Mouse (Mus musculus): ENCODE measurements around the gene Rnasel. TPM values are rescaled to one million over a fixed set of nuclear protein-coding genes. Genes with fewer than 3 reads are reported as not detected.
A peak's percentile ranks its signal among the peaks of the same experiment; 100 is the strongest.

Gene Rnasel
- polyA plus RNA-seq, 2 experiments = 15.6 to 17.8 TPM

DNA sequence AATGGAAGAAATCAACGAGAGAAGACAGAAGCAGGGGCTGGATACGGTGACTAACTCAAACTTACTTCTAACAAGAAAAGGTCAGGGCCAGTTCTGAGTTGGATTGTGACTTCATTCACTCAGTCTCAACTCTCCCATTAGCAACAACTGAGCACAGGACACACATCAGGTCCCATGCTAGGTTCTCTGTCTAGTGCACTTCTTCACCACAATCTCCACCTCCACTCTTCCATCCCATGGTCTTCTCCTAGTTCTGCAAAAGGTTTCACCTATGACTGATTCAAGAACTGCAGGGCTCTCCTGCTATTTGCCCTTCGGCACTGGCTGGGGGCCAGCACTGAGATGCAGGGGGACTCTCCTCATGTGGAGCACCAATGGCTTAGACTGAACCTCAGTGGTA is 45.0 kb downstream of the Rnasel start:
- Histone ChIP-seq H3K27me3 (ENCODE audit: control insufficient read depth, insufficient read depth, low read length) (no peaks in the 10 kb centered on the region), H3K27ac (no peak overlapping the region), H3K4me1 (replicated peaks; ENCODE audit: control insufficient read depth in 2 of 2, insufficient read depth in 2 of 2, low read length in 1 of 2) (no peaks in the 10 kb centered on the region), H3K4me3 (ENCODE audit: insufficient read depth in 1 of 2, low read depth in 2 of 2, low read length in 2 of 2) (no peak overlapping the region), H3K9me3 (ENCODE audit: control insufficient read depth, low read length) (no peaks in the 10 kb centered on the region), H3K36me3 (replicated peaks; ENCODE audit: control insufficient read depth, insufficient read depth, low read depth) (no peaks in the 10 kb centered on the region), H3K4me2 (ENCODE audit: low read depth) (no peak overlapping the region), H3K9ac (replicated peaks) (no peak overlapping the region)
- DNase-seq (ENCODE audit: low read depth in 3 of 3, low spot score in 3 of 3) (no peak), ATAC-seq (ENCODE audit: insufficient read depth) (no peak)
- 54% methylated on average over 3 of the region's 3 CpGs for WGBS (ENCODE audit: insufficient replicate concordance)
- TF ChIP-seq CTCF (IDR thresholded peaks at IDR 0.05; ENCODE audit: low read depth) = no peak
- TF ChIP-seq EP300 (IDR thresholded peaks at IDR 0.05; ENCODE audit: low read depth) = no peak

DNA sequence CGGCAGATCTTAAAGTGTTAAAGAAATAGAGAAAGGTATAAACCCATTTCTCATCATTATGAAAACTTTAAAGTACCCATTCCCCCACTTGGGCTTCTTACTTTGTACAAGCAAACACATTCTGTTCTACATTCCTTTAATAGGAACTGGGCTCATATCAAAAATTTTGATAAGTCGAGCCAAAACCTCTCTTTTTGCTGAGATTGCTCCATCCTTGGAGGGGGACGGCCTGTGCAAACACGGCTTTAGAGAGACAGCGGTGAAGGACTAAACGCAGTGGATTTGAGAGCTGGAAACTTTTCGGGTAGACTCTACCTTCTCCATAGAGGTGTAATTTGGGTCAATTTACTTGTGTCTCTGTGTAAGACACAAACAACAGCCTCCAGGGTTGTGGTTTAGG is 53.5 kb downstream of the Rnasel start:
- Histone ChIP-seq H3K9me3 (ENCODE audit: control insufficient read depth, low read length) (no peaks in the 10 kb centered on the region), H3K9ac (replicated peaks) (no peak overlapping the region)
- 58% methylated on average over 7 of the region's 7 CpGs for WGBS (ENCODE audit: insufficient replicate concordance)

DNA sequence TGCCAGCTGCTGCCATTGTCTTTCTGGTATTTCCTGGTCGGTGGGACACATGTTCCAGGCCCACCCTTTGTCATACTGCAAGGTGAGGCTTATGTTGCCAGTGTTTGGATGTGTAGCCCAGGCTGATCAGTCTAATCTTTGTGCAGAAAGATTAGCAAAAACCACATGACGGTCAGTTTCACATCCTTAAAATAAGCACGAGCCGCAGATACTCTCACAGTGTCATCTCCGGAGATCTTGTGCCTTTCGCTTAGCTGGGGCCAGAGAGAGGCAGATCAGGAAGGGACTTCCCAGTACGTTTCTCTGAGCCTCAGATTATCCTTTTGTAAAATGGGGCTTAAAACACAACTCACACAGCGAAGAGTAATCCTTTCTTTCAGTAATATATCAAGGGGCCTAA is 54.3 kb downstream of the Rnasel start:
- Histone ChIP-seq H3K9ac (replicated peaks) (no peak overlapping the region), H3K27ac (no peak overlapping the region), H3K27me3 (ENCODE audit: control insufficient read depth, insufficient read depth, low read length) (no peaks in the 10 kb centered on the region), H3K4me2 (ENCODE audit: low read depth) (no peak overlapping the region), H3K36me3 (replicated peaks; ENCODE audit: control insufficient read depth, insufficient read depth, low read depth) (no peaks in the 10 kb centered on the region), H3K4me3 (ENCODE audit: insufficient read depth in 1 of 2, low read depth in 2 of 2, low read length in 2 of 2) (no peak overlapping the region), H3K4me1 (replicated peaks; ENCODE audit: control insufficient read depth in 2 of 2, insufficient read depth in 2 of 2, low read length in 1 of 2) (no peaks in the 10 kb centered on the region), H3K9me3 (ENCODE audit: control insufficient read depth, low read length) (no peaks in the 10 kb centered on the region)
- DNase-seq (ENCODE audit: low read depth in 3 of 3, low spot score in 3 of 3) (no peak), ATAC-seq (ENCODE audit: insufficient read depth) (no peak)
- TF ChIP-seq EP300 (IDR thresholded peaks at IDR 0.05; ENCODE audit: low read depth) (no peak), CTCF (IDR thresholded peaks at IDR 0.05; ENCODE audit: low read depth) (no peak)
- WGBS (ENCODE audit: insufficient replicate concordance) = 45% methylated on average over 8 of the region's 8 CpGs

More for the DNA sequence above, 53.5 kb downstream of the Rnasel start:
- H3K27me3 ChIP-seq (ENCODE audit: control insufficient read depth, insufficient read depth, low read length) = no peaks in the 10 kb centered on the region
- DNase-seq (ENCODE audit: low read depth in 3 of 3, low spot score in 3 of 3) (no peak), ATAC-seq (ENCODE audit: insufficient read depth) (no peak)
- no peak overlapping the region for H3K4me3 ChIP-seq (ENCODE audit: insufficient read depth in 1 of 2, low read depth in 2 of 2, low read length in 2 of 2)
- H3K4me1 ChIP-seq (replicated peaks; ENCODE audit: control insufficient read depth in 2 of 2, insufficient read depth in 2 of 2, low read length in 1 of 2) = no peaks in the 10 kb centered on the region
- H3K36me3 ChIP-seq (replicated peaks; ENCODE audit: control insufficient read depth, insufficient read depth, low read depth) = no peaks in the 10 kb centered on the region
- H3K27ac ChIP-seq = no peak overlapping the region
- TF ChIP-seq CTCF (IDR thresholded peaks at IDR 0.05; ENCODE audit: low read depth) = no peak
- no peak for TF ChIP-seq EP300 (IDR thresholded peaks at IDR 0.05; ENCODE audit: low read depth)
- H3K4me2 ChIP-seq (ENCODE audit: low read depth) = no peak overlapping the region

- ATAC-seq (ENCODE audit: insufficient read depth) (no peak), DNase-seq (ENCODE audit: low read depth in 3 of 3, low spot score in 3 of 3) (peak in 2 of 3 experiments; percentile 13)
- peak overlapping the region; percentile 40; the same call in 1 of the 2 replicates for H3K4me2 ChIP-seq (ENCODE audit: low read depth)
- no peaks in the 10 kb centered on the region for H3K4me1 ChIP-seq (replicated peaks; ENCODE audit: control insufficient read depth in 2 of 2, insufficient read depth in 2 of 2, low read length in 1 of 2)
- H3K27me3 ChIP-seq (ENCODE audit: control insufficient read depth, insufficient read depth, low read length) = no peaks in the 10 kb centered on the region
- 25% methylated on average over 13 of the region's 13 CpGs for WGBS (ENCODE audit: insufficient replicate concordance)
- no peak overlapping the region for H3K4me3 ChIP-seq (ENCODE audit: insufficient read depth in 1 of 2, low read depth in 2 of 2, low read length in 2 of 2)
- TF ChIP-seq CTCF (IDR thresholded peaks at IDR 0.05; ENCODE audit: low read depth) = peak; percentile 65
- no peak for TF ChIP-seq EP300 (IDR thresholded peaks at IDR 0.05; ENCODE audit: low read depth)
- H3K36me3 ChIP-seq (replicated peaks; ENCODE audit: control insufficient read depth, insufficient read depth, low read depth) = no peaks in the 10 kb centered on the region
- no peak overlapping the region for H3K9ac ChIP-seq (replicated peaks)
- H3K9me3 ChIP-seq (ENCODE audit: control insufficient read depth, low read length) = no peaks in the 10 kb centered on the region
- H3K27ac ChIP-seq = no peak overlapping the region
These were observed 58.3 kb downstream of the Rnasel start for GRCm38 (mm10) chr1:153807390-153807993.

Other genes starting within 250 kb of the Rnasel start
- 2.2 and 3.1 TPM in 2 replicates for gene Npl, start 199.4 kb upstream of the Rnasel start, polyA plus RNA-seq (2012; rRNA removed)
- 7.3 and 8.4 TPM in 2 replicates for gene Npl, start 199.4 kb upstream of the Rnasel start, polyA plus RNA-seq (2014; fragmentation: Nextera tagmentation; extraction: Ambion mirVana)
- 0.01 and 0.02 TPM in 2 replicates for gene Rgs8, start 96.4 kb upstream of the Rnasel start, polyA plus RNA-seq (2012; rRNA removed)
- not detected in 2 replicates for gene Rgs8, start 96.4 kb upstream of the Rnasel start, polyA plus RNA-seq (2014; fragmentation: Nextera tagmentation; extraction: Ambion mirVana)
- gene Rgs16, start 9.1 kb upstream of the Rnasel start, polyA plus RNA-seq (2012; rRNA removed) = 0.08 and 0.16 TPM in 2 replicates
- gene Rgs16, start 9.1 kb upstream of the Rnasel start, polyA plus RNA-seq (2014; fragmentation: Nextera tagmentation; extraction: Ambion mirVana) = 0.19 TPM in 1 of 2 replicates, not detected in the other
- 0.02 and 0.03 TPM in 2 replicates for gene Rgsl1, start 94.7 kb downstream of the Rnasel start, polyA plus RNA-seq (2012; rRNA removed)
- not detected in 2 replicates for gene Rgsl1, start 94.7 kb downstream of the Rnasel start, polyA plus RNA-seq (2014; fragmentation: Nextera tagmentation; extraction: Ambion mirVana)
- not detected in 2 replicates for gene Teddm1b, start 124.9 kb downstream of the Rnasel start, polyA plus RNA-seq (2012; rRNA removed)
- 0.05 and 0.08 TPM in 2 replicates for gene Teddm1b, start 124.9 kb downstream of the Rnasel start, polyA plus RNA-seq (2014; fragmentation: Nextera tagmentation; extraction: Ambion mirVana)
- gene Teddm1a, start 142.3 kb downstream of the Rnasel start, polyA plus RNA-seq (2012; rRNA removed) = not detected in 2 replicates
- not detected in 2 replicates for gene Teddm1a, start 142.3 kb downstream of the Rnasel start, polyA plus RNA-seq (2014; fragmentation: Nextera tagmentation; extraction: Ambion mirVana)
- 46.7 and 71.1 TPM in 2 replicates for gene Glul, start 150.5 kb downstream of the Rnasel start, polyA plus RNA-seq (2012; rRNA removed)
- 101 and 103 TPM in 2 replicates for gene Glul, start 150.5 kb downstream of the Rnasel start, polyA plus RNA-seq (2014; fragmentation: Nextera tagmentation; extraction: Ambion mirVana)
- gene Teddm2, start 150.8 kb downstream of the Rnasel start, polyA plus RNA-seq (2012; rRNA removed) = 0.24 and 0.28 TPM in 2 replicates
- gene Teddm2, start 150.8 kb downstream of the Rnasel start, polyA plus RNA-seq (2014; fragmentation: Nextera tagmentation; extraction: Ambion mirVana) = 0.14 and 0.25 TPM in 2 replicates